Mouse (Mus musculus) layer of hippocampus, adult 9-11 months (tissue): ENCODE measurements around the gene Rhot1.

Experiments used
- DNase-seq: peaks from one replicate; pipeline ENCODE4 v3.0.0; 2022

Rhot1 gene

DNA sequence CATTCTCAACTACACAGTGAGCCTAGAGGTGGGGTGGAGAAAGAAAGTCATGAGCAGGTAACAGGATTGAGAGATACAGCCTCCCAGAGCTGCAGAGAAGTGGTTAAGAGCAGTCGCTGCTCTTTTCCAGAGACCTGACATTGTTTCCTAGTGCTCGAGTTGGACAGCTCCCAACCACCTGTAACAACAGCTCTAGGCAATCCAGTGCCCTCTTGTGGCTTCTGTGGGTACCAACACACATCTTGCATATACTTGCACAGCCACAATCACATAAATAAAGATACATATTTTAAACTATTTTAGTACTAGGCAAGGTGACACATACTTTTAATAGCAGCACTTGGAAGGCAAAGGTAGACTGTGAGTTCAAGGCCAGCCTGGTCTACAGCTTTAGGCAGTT, 82.2 kb downstream of the Rhot1 start:
- no peak for DNase-seq

- no peak for DNase-seq
Observed at GRCm38 (mm10) chr11:80292463-80292862, 83.6 kb downstream of the Rhot1 start.

DNA sequence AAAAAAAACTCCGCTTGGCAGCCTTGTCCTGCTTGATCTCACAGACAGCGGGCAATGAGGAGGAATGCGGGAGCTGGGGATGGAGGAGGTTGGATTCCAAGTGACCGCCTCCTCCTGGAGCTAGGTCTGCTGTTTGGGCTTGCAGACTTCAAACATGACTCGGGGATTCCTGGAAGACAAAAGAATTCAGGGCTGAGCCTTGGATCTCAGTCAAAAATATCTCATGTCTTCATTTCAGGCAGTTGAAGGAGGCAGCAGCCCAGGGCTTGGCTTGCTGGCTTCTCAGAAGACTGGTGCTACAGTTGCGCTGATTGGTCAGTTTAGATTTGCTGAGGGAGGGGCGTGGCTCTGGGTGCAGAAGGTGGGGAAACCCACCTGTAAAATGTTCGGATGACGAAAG, 86.2 kb downstream of the Rhot1 start:
- no peak for DNase-seq

DNA sequence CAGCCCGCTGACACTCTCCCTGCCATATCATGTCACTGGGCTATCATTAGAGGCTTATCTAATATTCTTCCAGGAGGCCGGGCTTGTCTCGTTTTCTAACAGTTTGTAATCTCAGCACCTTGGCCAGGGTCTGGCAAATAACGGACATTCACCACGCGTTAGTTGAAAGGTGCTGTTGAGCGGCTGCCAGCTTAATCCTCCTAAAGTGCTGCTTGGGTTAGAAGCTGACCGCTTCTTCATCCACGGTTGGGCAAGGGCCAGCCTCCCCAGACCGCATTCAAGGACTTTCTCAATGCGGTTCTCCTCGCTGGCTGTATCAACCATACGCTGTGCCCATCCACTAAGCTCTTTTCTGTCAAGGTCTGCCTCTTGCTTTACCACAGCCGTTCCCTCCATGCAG, 87.0 kb downstream of the Rhot1 start:
- DNase-seq: no peak

GRCm38 (mm10) chr11:80299513-80300235, 90.9 kb downstream of the Rhot1 start:
- no peak for DNase-seq

DNA sequence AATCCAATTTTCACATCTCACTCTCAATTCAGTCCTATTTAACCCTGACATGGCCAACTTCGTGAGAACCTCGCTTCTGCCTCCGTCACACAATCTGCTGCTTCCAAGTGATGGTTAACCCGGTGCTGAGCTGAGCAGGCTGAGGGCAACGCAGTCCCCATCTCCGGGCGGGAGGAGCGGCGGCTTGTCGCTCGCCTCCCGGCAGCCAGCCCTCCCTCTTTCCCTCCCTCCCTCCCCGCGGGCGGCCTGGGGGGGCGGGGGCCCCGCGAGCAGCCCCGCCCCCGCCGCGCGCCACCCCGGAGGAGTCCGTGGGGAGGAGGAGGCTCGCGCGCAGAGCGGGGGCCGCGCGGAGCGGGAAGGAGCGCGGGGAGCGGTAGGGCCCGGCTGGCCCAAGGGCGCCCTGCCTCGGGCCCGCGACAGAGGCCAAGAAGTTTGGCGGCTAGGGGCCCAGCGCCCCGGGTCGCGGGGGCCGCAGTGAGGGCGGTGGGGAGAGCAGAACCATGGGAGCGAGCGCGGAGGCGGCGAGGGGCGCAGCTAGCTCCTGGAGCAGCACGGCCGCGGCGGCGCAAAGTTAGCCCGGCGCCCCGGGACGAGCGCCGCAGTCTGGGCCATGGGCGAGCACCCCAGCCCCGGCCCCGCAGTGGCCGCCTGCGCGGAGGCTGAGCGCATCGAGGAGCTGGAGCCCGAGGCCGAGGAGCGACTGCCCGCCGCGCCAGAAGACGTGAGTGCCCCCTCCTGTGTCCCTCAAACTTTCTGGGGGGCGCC, 91.9 kb downstream of the Rhot1 start, which contains the start of gene Rhbdl3:
Gene Rhbdl3 (plus strand): TSS at position 362 of the 765 bp plus-strand sequence.
- DNase-seq: peak; percentile 59

DNA sequence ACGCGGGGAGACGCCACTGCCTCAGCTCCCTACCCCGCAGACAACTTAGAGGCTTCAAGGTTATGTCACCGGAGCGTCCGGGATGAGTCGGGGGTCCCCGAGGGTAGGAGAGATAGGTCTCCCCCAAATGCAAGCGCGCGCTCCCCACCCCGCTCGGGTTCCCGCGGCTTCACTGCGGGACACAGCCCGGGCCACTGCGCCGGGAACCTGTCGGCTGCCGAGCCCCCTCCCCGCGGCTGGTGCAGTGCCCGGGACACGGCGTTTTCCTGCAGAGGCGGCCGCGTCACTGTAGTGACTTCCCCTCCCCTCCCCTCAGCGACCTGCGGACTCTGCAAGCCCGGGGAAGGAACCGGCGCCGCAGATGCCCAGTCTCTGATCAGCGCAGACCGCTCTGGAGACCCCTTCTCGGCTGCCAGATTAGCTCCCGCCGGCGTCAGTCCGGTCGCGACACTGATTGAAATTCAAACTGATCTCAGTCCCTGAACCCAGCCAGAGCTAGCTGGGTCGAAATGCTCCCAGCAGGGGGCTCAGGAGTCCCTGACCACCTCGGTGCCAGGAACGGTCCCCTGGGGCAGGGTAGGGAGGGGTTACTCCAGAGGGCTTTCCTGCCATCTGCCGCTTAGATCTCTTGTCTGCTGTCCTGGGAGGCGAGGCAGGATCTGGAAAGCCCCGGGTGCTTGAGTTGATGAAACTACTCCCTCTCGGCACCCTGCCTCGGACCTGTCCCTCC, 92.7 kb downstream of the Rhot1 start:
- no peak for DNase-seq

DNA sequence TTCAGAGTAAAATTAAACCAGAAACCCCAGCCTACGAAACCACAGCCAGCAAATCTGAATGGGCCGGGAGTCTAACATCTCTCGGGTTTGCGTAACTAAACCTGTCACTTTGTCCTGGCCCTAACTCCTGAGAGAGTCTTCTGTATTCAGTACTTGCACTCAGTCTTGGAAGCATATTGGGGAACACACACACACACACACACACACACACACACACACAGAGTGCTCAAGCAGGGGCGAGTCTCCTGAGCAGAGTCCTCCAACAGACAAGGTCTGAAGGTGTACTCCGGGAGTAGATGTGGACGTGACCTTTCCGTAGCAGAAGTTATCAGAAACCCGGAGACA, 93.2 kb downstream of the Rhot1 start:
- no peak for DNase-seq

GRCm38 (mm10) chr11:80302536-80302935, 93.7 kb downstream of the Rhot1 start:
- peak; percentile 91 for DNase-seq

DNA sequence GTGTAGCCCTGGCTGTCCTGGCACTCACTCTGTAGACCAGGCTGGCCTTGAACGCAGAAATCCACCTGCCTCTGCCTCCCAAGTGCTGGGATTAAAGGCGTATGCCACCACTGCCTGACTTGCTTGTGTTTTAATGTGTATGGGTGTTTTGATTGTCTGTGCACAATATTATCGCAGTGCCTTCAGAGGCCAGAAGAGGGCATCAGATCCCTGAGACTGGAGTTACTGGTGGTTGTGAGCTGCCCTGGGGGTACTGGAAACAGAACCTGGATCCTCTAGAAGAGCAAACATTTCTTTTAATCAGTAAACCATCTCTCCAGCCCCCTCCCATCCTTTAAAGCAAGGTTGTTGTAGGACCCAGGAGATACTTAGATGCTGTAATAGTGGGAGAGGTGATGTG, 94.9 kb downstream of the Rhot1 start:
- no peak for DNase-seq

DNA sequence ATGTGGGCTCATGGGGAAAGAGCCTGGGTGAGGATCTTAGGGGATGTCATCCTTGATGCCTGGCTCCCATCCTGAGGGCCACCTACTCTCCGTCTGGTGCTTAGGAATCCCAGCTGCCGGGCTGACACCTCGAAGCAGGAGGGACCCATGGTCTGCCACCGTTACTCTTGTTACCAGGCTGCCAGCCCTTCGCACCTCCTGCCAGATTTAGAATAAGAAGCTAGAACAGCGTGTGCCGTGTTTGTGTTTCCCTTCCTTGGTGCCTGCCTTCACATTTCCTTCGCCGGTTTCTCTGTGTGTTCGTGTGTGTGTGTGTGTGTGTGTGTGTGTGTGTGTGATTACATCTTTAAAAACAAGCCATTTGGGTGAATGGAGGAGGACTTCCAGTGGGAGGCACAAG, 96.0 kb downstream of the Rhot1 start:
- peak; percentile 87 for DNase-seq

DNA sequence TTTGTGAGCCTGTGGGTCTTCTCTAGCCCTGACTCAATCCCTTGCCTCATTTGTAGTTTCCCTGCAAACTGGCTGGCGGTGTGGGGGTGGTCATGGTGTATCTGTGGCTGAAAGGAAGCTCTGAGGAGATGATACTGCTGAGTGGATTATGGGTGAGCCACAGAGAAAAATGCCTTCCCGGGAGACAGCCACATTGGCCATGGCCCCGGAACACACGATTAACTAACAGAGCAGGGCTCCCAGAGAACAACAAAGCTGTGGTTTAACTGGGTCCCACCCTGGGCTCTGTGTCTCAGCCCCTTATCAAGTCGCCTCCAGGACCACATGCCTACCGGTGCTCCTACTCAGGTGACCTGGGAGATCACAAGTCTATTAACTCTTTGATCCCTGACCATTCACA, 99.7 kb downstream of the Rhot1 start:
- no peak for DNase-seq

DNA sequence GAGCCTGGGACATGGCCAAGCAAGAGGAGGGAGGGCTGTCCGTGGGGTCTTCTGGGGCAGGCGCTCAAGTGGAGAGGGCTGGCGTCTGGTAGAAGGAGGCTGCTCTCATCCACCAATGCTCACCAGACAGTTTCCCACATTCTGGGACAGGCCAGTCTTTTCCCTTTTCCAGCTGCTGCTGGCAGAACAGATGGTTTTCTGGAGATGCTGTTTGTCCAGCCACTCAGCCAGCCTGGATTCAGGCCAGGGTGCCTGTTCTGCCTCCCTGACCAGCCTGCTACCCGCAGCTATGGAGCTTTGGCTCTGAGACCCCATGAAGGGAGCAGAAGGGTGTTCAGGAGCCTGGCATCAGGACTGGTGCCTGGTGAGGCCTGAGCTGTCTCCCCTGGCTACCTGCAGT, 102.5 kb downstream of the Rhot1 start:
- no peak for DNase-seq

- DNase-seq: no peak
Observed at GRCm38 (mm10) chr11:80312049-80312448, 103.2 kb downstream of the Rhot1 start.

DNA sequence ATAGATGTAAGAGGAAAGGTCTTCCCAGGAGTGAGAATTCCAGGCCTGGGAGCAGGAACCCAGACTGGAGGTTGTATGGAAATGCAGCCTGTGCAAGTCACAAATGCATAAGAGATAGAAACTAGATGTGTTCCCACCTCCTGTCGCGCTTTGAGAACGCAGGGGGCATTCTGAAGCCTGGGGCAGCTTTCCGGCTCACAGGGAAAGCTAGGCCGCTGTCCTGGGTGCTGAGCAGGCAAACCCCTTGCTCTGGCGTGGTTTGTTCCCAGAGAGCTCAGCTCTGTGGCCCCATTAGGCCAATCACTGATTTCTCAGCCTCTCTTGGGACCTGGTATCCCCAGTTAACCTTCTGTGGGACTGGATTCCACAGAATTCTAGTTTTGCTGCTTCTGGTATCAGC, 103.7 kb downstream of the Rhot1 start:
- no peak for DNase-seq

- DNase-seq: no peak
Observed at GRCm38 (mm10) chr11:80313462-80313861, 104.6 kb downstream of the Rhot1 start.

GRCm38 (mm10) chr11:80313944-80314343, 105.1 kb downstream of the Rhot1 start:
- no peak for DNase-seq

DNA sequence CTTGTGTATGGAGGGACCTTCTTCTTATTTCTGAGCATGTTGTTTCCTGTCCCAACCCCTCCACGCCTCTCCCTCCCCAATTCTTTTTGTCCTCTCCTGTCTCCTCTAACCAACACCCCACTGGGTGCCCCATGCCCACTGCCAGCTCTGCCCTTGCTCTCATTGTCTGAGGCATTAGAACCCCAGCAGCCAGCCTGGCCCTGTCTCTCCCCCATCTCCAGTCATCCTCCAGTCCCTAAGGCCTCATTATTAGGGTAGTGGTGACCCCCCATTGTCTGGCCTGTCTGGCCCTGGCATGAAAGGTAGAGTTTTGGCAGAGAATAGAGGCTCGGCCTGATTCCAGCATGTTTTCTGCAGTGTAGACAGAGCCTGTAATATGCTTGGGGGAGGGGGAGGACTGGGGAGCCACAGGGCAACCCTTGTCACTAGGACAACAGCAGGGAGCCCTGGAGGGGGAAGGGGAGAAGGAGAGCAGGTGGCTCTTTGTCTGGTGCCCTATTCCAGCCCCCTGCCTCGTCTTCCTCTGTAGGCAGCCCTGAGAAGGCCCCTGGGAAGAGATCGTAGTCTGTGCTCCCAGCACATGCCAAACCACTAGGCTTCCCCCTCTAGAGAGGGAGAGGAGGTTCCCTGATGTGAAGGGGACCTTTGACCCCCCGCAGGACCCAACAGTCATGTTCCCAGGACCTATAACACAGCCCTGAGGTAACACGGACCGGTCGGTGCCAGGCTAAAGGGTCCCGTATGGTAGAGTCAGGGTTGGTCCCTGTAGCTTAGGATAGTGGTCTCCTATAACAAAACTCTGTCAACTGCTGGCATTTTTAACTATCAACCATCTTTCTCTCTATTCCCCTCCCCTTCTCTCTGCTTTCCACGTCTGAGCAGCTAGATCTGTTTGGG, 107.2 kb downstream of the Rhot1 start:
- no peak for DNase-seq
